Mouse (Mus musculus): ENCODE measurements around the gene Acer1.
A peak's percentile ranks its signal among the peaks of the same experiment; 100 is the strongest.

The Acer1 gene

GRCm38 (mm10) chr17:56982013-56982412 is at the start of gene Acer1:
Acer1 (minus strand) TSS chr17:56982126.
- DNase-seq (ENCODE audit: low read depth, low spot score) = no peak

DNA sequence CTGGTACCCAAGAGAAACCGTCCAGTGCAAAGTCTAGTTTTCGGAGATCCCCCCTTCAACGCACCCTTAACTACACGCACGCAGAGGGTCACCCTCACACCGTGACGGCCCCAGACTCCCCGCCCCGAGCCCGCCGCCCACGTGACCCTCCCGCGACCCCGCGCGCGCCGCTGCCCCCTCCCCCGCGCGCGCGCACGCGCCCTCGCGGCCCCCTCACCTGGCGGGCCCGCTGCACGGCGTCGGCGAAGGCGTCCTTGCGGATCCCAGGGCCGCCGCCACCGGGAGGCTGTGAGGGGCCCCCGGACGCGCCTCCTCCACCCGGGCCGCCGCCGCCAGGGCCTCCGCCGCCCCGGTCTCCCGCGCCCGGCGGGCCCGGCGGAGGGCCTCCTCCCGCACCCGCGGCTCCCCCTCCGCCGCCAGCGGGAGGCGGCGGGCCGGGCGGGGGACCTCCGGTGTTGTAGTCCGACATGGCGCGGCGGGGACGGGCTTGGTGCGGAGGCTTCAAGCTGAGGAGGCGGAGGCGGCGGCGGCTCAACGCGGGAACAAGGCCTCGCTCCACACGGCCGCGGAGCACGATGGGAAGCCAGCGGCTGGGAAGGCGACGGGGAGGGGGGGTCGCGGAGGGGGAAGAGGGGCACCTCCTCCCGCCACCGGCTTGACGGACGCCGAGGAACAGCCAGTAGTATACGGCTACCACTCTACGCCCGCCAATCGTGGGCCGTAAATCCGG is 49.2 kb upstream of the Acer1 start, which contains the start of gene Khsrp:
Gene Khsrp (minus strand): TSS at position 592 of the 730 bp plus-strand sequence.
- no peak for DNase-seq (ENCODE audit: low read depth, low spot score)

DNA sequence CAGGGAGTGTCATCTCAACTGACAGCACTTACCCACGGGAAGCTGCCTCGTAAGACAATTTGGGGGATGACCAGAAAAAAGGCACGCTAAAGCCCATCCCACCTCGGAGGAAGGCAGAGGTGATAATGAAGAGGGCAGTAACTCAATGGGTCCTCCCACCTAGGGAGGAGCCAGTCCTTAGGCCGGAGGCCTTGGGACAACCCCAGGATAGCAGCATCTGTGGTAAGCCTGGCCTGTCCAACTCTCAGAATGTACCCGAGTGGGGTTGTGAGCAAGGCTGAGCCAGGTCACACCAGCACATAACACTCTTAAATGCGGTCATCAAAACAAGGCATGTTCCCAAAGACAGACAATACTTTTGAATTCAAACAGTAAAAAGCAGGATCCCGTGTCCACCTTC is 47.8 kb upstream of the Acer1 start:
- DNase-seq (ENCODE audit: low read depth, low spot score) = no peak

GRCm38 (mm10) chr17:57027471-57027870 is 45.5 kb upstream of the Acer1 start:
- no peak for DNase-seq (ENCODE audit: low read depth, low spot score)

DNA sequence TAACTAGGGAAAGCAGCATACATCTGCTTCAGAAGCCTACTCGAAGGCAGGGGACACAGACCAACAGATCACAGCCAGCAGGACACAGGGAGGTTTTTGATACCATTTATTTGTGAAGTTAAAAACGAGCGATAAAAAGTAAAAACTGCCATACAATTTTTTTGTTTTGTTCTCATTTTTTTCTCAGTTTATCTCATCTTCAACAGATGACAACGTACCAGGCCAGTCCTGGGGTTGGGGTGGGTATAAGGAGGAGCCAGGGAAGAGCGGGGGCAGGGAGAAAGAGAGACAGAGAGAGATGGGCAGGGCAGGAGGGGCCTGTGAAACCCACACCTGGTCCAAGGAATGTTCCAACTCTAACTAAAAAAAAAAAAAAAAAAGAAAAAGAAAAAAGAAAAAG is 39.0 kb upstream of the Acer1 start:
- no peak for DNase-seq (ENCODE audit: low read depth, low spot score)

DNA sequence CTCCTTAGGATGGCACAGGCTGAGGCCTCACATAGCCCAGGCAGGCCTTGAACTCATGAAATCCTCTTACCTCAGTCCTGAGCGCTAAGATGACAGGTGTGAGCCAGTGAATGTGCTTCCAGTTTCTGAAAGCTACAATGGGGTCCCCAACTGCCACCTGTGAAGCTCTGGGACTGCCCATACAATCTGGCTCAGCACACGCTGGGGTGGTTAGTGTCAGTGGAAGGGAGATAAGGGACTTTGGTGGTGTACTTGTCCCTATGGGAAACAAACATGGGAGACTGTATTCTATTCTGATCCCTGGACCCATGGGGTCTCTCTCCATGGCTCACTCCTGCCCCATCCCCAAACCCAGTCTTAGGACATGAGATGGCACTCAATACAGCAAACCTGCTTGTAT is 37.8 kb upstream of the Acer1 start:
- no peak for DNase-seq (ENCODE audit: low read depth, low spot score)

DNA sequence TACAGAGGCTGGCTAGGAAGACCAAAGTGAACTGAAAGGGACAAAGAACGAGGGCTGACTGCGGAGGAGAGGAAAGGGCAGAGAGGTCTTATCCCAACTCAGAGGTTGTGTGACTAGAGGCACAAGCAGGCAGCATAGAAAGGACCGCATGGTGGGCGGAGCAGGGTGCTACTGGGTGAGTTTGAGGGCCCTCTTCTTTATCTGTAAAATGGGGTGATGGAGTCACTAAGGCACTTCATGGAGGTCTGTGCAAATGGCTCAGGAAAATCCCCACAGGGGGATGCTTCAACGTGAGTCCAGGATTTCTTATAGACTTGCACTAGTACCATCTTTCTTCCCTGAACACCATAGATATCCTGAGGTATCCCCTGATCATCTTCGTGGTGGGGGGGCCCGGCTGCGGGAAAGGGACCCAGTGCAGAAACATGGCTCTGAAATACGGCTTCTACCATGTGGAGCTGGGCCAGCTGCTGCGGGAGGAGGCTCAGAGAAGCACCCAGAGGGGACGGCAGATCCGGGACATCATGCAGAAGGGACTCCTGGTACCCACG is 30.4 kb upstream of the Acer1 start:
- no peak for DNase-seq (ENCODE audit: low read depth, low spot score)

DNA sequence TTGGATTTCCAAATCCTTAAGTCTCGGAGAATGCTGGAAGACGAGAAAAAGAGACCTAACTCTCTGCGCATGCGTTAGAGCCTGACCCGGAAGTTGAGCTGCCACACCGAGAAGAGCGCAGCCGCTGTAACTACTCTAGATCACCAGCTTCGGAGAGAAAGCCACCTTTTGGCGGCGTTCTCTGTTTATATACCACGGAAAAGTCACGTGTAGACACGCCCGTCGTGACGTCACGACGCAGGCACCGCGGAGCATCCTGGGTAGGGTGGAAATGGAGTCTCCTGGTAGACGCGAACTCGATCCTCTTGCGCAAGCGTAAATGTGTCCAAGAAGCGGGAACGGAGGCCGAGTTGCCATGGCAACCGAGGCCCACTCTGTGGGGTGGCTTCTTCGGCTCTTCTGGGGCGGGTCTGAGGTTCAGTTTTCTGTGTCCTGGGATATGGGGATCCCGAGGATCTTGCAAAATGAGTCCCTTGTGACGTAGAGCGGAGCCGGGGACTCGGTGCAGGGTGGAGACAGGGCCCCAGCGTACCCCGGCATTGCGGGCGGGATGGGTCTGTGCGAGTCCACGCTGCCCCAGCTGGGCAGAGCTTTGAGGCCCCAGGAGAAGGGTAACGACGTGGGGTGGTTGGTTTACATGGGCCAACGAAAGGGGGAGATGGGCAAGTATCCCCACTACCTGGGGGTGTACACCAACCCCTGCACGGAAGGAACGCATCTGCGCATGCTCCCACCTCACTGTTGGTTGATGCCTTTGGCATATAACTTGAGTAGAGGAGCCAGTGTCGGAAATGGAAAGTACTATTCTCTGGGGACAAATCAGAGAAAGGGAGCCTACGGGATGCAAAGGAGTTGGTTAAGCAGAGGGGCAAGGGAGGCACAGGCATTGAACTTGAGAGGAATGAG is 29.6 kb upstream of the Acer1 start, which contains the start of the genes Gtf2f1 and Gm17949:
Gene Gtf2f1 (minus strand): TSS at position 53 of the 906 bp plus-strand sequence.
Gene Gm17949 (plus strand): TSS at position 234 of the 906 bp plus-strand sequence.
- DNase-seq (ENCODE audit: low read depth, low spot score) = peak; percentile 98

DNA sequence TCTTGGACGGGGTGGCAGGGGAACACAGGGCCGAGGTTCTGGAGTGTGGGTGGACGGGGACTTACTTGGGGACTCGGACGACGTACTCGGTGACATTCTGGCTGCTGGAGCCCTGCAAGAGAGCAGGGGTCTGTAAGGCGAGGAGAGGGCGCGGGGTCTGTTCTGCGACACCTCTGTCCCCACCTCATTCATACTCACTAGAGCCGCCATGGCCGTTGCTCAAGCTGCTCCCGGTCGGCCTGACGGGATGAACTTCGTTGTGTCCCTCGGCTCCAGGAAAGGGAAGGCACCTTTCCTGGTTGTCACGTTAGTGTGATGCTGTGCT is 28.9 kb upstream of the Acer1 start:
- DNase-seq (ENCODE audit: low read depth, low spot score) = no peak

DNA sequence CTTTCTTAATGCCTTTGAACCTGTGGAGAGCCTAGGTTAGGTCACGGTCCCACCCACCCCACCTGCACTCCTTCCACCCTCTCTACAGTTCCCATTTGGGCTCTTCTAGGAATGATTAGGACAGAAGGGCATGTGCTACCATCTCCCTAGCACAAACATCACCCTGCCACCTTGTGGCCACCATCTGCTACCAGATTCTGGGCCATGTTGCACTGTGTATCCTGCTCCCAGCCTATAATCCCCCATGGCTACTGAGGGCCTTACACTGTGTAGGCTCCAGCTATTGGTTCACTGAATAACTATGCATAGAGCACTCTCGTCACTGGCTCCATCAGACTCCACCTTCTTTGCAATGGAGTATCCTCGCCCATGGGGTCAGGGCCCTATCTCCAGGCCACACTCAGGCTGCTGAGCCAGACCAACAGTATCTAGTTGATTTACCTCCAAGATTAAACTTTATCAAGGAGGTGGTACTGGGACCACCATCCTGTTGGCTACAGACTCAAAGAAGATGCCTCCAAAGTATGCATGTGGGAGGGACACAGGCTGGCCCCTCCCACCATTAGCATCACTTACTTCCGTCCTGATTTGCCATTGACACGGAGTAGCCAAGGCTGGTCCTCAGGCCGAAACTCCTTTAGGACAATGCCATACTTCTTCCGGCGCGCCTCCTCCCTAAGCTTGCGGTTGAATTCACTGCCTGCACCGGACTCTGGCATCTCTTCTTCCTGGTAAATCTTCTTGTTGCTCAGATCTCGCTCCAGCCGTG is 25.4 kb upstream of the Acer1 start:
- DNase-seq (ENCODE audit: low read depth, low spot score) = no peak

DNA sequence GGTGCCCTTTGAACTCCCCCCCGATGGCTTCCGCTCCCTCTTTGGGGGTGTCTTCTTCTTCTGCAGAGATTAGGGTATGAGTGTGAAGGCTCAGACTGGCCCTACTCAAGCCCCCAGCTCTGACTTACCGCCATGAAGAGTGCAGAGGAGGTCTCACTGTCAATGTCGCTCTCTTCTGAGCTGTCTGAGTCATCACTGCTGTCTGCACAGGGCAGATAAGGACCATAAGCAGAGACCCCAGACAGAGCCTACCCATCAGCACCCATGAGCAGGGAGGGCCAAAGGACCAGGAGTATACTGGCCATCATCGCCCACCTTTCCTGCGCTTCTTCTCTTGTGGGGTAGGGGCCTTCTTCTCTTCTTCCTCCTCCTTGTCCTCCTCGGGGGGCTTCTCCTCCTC is 22.1 kb upstream of the Acer1 start:
- DNase-seq (ENCODE audit: low read depth, low spot score) = no peak

- DNase-seq (ENCODE audit: low read depth, low spot score) = no peak
These were observed 19.3 kb upstream of the Acer1 start for GRCm38 (mm10) chr17:57001228-57001627.

- no peak for DNase-seq (ENCODE audit: low read depth, low spot score)
These were observed 18.2 kb upstream of the Acer1 start, which contains the start of gene Pspn for GRCm38 (mm10) chr17:56999968-57000609. Pspn (minus strand) TSS chr17:57000018.

GRCm38 (mm10) chr17:56999414-56999813 is 17.5 kb upstream of the Acer1 start:
- DNase-seq (ENCODE audit: low read depth, low spot score) = no peak

GRCm38 (mm10) chr17:56997029-56997667 is 15.2 kb upstream of the Acer1 start, which contains the start of gene Alkbh7:
Alkbh7 (plus strand) TSS chr17:56997339.
- peak; percentile 96 for DNase-seq (ENCODE audit: low read depth, low spot score)

DNA sequence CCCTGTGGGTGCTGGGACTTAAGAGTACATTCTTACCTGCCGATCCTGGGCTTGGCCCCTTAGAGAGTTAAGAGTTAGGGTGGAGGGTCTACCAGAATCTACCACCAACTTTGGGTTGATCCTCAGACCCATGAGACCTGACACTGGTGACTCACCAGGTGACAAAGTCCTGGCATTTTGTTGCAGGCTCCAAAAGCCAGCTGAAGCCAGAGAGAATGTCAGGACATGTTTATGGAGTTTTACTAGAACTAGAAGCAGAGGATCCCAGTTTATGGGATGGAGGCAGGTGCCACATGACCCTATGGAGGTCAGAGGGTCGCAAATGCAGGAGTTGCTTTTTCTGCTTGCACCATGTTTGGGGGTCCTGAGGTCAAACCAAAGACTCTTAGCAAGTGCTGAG is 14.6 kb upstream of the Acer1 start:
- DNase-seq (ENCODE audit: low read depth, low spot score) = no peak

DNA sequence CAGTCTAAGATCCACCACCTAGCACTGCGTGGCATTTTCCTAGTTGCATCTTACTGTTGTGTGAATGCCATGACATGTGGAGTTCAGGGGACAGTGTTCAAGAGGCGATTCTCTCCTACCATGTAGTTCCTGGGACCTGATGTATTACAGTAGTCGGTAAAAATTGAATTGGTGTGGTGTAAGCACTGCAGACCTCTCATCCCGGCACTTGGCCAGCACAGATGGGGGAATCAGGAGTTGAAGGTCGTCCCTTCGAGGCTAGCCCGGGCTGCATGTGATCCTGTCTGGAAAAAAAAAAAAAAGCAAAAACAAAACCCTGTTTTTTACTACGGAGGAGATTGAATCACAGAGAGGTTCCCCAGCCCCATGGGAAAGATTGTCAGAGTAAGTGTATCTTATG is 13.1 kb upstream of the Acer1 start:
- no peak for DNase-seq (ENCODE audit: low read depth, low spot score)

- no peak for DNase-seq (ENCODE audit: low read depth, low spot score)
These were observed 9.0 kb upstream of the Acer1 start for GRCm38 (mm10) chr17:56990966-56991365.

GRCm38 (mm10) chr17:56990115-56990746 is 8.3 kb upstream of the Acer1 start, which contains the start of gene Clpp:
Clpp (plus strand) TSS chr17:56990305.
- DNase-seq (ENCODE audit: low read depth, low spot score) = peak; percentile 85
